Comparison of ENCODE assay signal across 11 mouse cellular contexts in the genomic region with DNA sequence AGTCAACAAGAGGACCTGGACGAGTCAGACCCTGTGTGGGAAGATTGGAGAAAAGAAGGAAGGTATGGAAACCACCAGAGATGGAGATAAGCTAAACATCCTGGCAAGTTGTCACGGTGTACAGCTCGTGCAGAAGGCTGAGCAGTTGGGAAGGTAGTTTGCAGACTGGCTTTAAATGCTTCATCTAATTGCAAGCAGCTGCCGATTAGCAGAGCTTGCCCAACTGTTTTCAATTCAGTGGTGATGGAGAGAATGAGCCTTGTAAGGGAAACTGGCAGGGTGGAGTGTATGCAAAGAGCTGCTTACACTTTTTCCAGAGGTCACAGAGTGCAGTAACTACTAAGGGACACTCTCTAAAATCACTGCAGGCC.
DNase-seq lines count a peak whose midpoint lies in the region; ATAC-seq and TF ChIP-seq lines count a peak whose summit lies in the region.
"Had no signal": no experiment of that assay in that cellular context is flagged by ENCODE, and none has a peak within 500 bp of the region (broad histone marks: within the 10 kb centered on the region; RNA-seq: fewer than 3 reads in every experiment).

No protein-coding gene starts in this region.

- 37% methylated on average over 4 of the region's 4 CpGs for WGBS in forebrain, embryonic 15.5 days
- 12% methylated on average over 4 of the region's 4 CpGs for WGBS in limb, embryonic 14.5 days

- no peak overlapping the region for H3K4me3 ChIP-seq in forebrain, embryonic 15.5 days
- no peak overlapping the region for H3K4me3 ChIP-seq in limb, embryonic 14.5 days (replicated peaks; ENCODE audit: low read length)
- H3K4me3 ChIP-seq: gastrocnemius, adult 2 months; myocyte had no signal

- H3K4me2 ChIP-seq in forebrain, embryonic 15.5 days (replicated peaks): no peak overlapping the region
- H3K4me2 ChIP-seq in limb, embryonic 14.5 days (replicated peaks; ENCODE audit: low read depth, low read length, severe bottlenecking): peak overlapping the region; percentile 25; the same call in 1 of the 2 replicates

- H3K4me1 ChIP-seq in forebrain, embryonic 15.5 days: peaks cover 8% of the 10 kb centered on the region; the same call in 1 of the 2 replicates
- peaks cover 5% of the 10 kb centered on the region; the same call in 1 of the 2 replicates for H3K4me1 ChIP-seq in limb, embryonic 14.5 days (ENCODE audit: control insufficient read depth, insufficient read depth, low read length)

- peak; percentile 91 for ATAC-seq in forebrain, embryonic 15.5 days (replicated peaks)
- peak; percentile 34; the same call in 1 of the 2 replicates for ATAC-seq in limb, embryonic 14.5 days (ENCODE audit: low FRiP score, low read depth)
- ATAC-seq in megakaryocyte-erythroid progenitor cell, adult 5-6 weeks (replicated peaks; ENCODE audit: low FRiP score, low TSS enrichment, poor library complexity, severe bottlenecking): no peak

- DNase-seq in layer of hippocampus, adult 11-12 months (ENCODE audit: low spot score): peak; percentile 52
- no peak for DNase-seq in layer of hippocampus, adult 9-10 months (ENCODE audit: low spot score)
- DNase-seq in brain, embryonic 14.5 days (ENCODE audit: low read depth): peak; percentile 81
- peak; percentile 68 for DNase-seq in limb, embryonic 14.5 days (ENCODE audit: low spot score)
- no peak for DNase-seq in adipocyte (ENCODE audit: low spot score)
- DNase-seq in adrenal gland, postnatal 14 days: no peak
- DNase-seq: adrenal gland, postnatal 10 days; gastrocnemius, adult 2 months had no signal

- H3K9me3 ChIP-seq in forebrain, embryonic 15.5 days: no peaks in the 10 kb centered on the region
- no peaks in the 10 kb centered on the region for H3K9me3 ChIP-seq in limb, embryonic 14.5 days (ENCODE audit: control insufficient read depth, low read length)

- H3K36me3 ChIP-seq in forebrain, embryonic 15.5 days: no peaks in the 10 kb centered on the region
- no peaks in the 10 kb centered on the region for H3K36me3 ChIP-seq in limb, embryonic 14.5 days (ENCODE audit: control insufficient read depth, insufficient read depth, low read length)

- TF ChIP-seq CTCF in brain, embryonic 14.5 days (IDR thresholded peaks at IDR 0.05; ENCODE audit: borderline replicate concordance, extremely low read depth, insufficient read depth, insufficient read length): no peak

- no peaks in the 10 kb centered on the region for H3K27me3 ChIP-seq in forebrain, embryonic 15.5 days
- no peaks in the 10 kb centered on the region for H3K27me3 ChIP-seq in limb, embryonic 14.5 days (ENCODE audit: control insufficient read depth, insufficient read depth, low read length)

- H3K9ac ChIP-seq in forebrain, embryonic 15.5 days (replicated peaks): no peak overlapping the region
- no peak overlapping the region for H3K9ac ChIP-seq in limb, embryonic 14.5 days (ENCODE audit: low read depth, low read length, severe bottlenecking)

- TF ChIP-seq POLR2A in brain, embryonic 14.5 days (IDR thresholded peaks at IDR 0.05; ENCODE audit: borderline replicate concordance, extremely low read depth, insufficient read depth, insufficient read length, poor library complexity, severe bottlenecking): no peak
- TF ChIP-seq POLR2A in limb, embryonic 14.5 days (IDR thresholded peaks at IDR 0.05; ENCODE audit: borderline replicate concordance, extremely low read depth, insufficient read depth, insufficient read length): no peak

- peak overlapping the region; percentile 22; the same call in 1 of the 2 replicates for H3K27ac ChIP-seq in forebrain, embryonic 15.5 days (replicated peaks)
- no peak overlapping the region for H3K27ac ChIP-seq in limb, embryonic 14.5 days (replicated peaks; ENCODE audit: low read depth, low read length)
- H3K27ac ChIP-seq: gastrocnemius, adult 2 months had no signal

Comparison
In these comparisons a context has a peak if more than half of its experiments do, and no peak if none do; other contexts are left out.
1. DNase-seq: peak in layer of hippocampus, adult 11-12 months (single experiment), brain, embryonic 14.5 days (single experiment) and limb, embryonic 14.5 days (single experiment); none in layer of hippocampus, adult 9-10 months (single experiment), adipocyte (single experiment) and adrenal gland, postnatal 14 days (single experiment).